Mouse (Mus musculus) midbrain, embryonic 14.5 days (tissue): ENCODE measurements around the gene Sema7a. TPM values are rescaled to one million over a fixed set of nuclear protein-coding genes. Genes with fewer than 3 reads are reported as not detected.

Experiments
- ATAC-seq: fragments of 200-750 bp; cut with Nextera tagmentation; 2 replicates; pipeline ENCODE4 v1.8.0; 2017; ENCODE audit warnings: moderate number of reproducible peaks, moderate library complexity; ENCODE audit not compliant: low FRiP score, low TSS enrichment
- DNase-seq: peaks from one replicate; pipeline ENCODE4 v3.0.0-alpha.2; 2015
- H3K27ac ChIP-seq: fragments of 300-500 bp; sonication (generic); replicated peaks from 2 replicates; pipeline ENCODE4 v1.5.1; 2014; ENCODE audit warnings: mild to moderate bottlenecking, low read depth, low read length, moderate library complexity
- H3K27me3 ChIP-seq: fragments of 300-500 bp; sonication (generic); 2 replicates; pipeline ENCODE4 v1.6.1; 2014; ENCODE audit warnings: low read length, control low read depth, mixed read lengths; ENCODE audit not compliant: control insufficient read depth, insufficient read depth
- H3K36me3 ChIP-seq: fragments of 300-500 bp; sonication (generic); 2 replicates; pipeline ENCODE4 v1.6.1; 2014; ENCODE audit warnings: low read length, control low read depth; ENCODE audit not compliant: control insufficient read depth, insufficient read depth
- H3K4me1 ChIP-seq: fragments of 300-500 bp; sonication (generic); 2 replicates; pipeline ENCODE4 v1.6.1; 2014; ENCODE audit warnings: mild to moderate bottlenecking, antibody characterized with exemption, low read length, control low read depth; ENCODE audit not compliant: control insufficient read depth, insufficient read depth
- H3K4me2 ChIP-seq: fragments of 300-500 bp; sonication (generic); 2 replicates; pipeline ENCODE4 v1.6.1; 2014; ENCODE audit warnings: mild to moderate bottlenecking, low read length, moderate library complexity
- H3K4me3 ChIP-seq: fragments of 300-500 bp; sonication (generic); replicated peaks from 2 replicates; pipeline ENCODE4 v1.5.1; 2014; ENCODE audit warnings: low read depth, low read length
- H3K9ac ChIP-seq: fragments of 300-500 bp; sonication (generic); replicated peaks from 2 replicates; pipeline ENCODE4 v1.6.1; 2014; ENCODE audit warnings: mild to moderate bottlenecking, low read length, moderate library complexity
- H3K9me3 ChIP-seq: fragments of 300-500 bp; sonication (generic); 2 replicates; pipeline ENCODE4 v1.6.1; 2016; ENCODE audit warnings: low read length, control low read depth, mixed read lengths; ENCODE audit not compliant: control insufficient read depth
- WGBS: fragments of 180-500 bp; shearing (Covaris S2); extraction: QIAGEN DNeasy Blood & Tissue Kit; methylation state at CpG from one replicate; pipeline ENCODE4 v1.1.7; 2014; 5-methylcytosine and 5-hydroxymethylcytosine counted together
- polyA plus RNA-seq: library from polyadenylated mRNA; unstranded; fragments of >200 nt; fragmentation: Nextera tagmentation; extraction: Ambion mirVana; gene quantifications from 2 replicates; pipeline ENCODE4 v1.2.1, GENCODE M21; 2014

Gene Sema7a
- polyA plus RNA-seq, 1 experiment from 2014 or later: 3.7 TPM

- Histone ChIP-seq H3K27me3 (no peaks in the 10 kb centered on the region), H3K4me2 (no peak overlapping the region), H3K36me3 (peaks cover 46% of the 10 kb centered on the region), H3K4me3 (no peak overlapping the region), H3K4me1 (0 out of 2 replicates have a peak, but pooled peaks cover 3% of the 10 kb centered on the region), H3K27ac (no peak overlapping the region), H3K9me3 (no peaks in the 10 kb centered on the region), H3K9ac (no peak overlapping the region)
- ATAC-seq (no peak), DNase-seq (no peak)
- WGBS: 72% methylated on average over 17 of the region's 17 CpGs
These were observed 22.2 kb downstream of the Sema7a start for GRCm38 (mm10) chr9:57961863-57962778.

GRCm38 (mm10) chr9:57963249-57963997 lies 23.5 kb downstream of the Sema7a start:
- no peaks in the 10 kb centered on the region for H3K27me3 ChIP-seq
- H3K9me3 ChIP-seq: no peaks in the 10 kb centered on the region
- WGBS: 88% methylated on average over 4 of the region's 4 CpGs
- no peak overlapping the region for H3K4me2 ChIP-seq
- peaks cover 36% of the 10 kb centered on the region for H3K36me3 ChIP-seq
- no peak overlapping the region for H3K9ac ChIP-seq
- ATAC-seq: no peak
- DNase-seq: no peak
- H3K27ac ChIP-seq: no peak overlapping the region
- H3K4me1 ChIP-seq: 0 out of 2 replicates have a peak, but pooled peaks cover 3% of the 10 kb centered on the region
- H3K4me3 ChIP-seq: no peak overlapping the region

DNA sequence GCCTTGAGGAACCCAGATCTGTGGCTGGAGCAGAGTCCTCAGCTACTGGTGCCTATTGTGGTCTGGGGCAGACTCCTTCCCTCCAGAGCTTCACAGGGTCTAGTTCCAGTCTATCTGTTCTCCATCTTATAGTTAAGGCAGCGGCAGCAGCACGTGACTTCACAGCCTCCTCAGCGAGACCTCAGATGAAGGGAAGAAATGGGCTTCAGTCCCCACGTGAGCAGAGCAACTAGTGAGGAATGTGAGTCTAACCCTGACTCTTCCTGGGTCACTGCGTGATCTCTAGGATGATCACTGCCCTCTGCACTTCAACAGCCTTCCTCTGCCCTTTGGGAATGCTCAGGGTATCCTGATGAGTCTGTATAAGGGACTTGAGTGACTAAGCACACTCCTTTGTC lies 24.1 kb downstream of the Sema7a start:
- peaks cover 34% of the 10 kb centered on the region for H3K36me3 ChIP-seq
- DNase-seq (no peak), ATAC-seq (no peak)
- no peaks in the 10 kb centered on the region for H3K9me3 ChIP-seq
- no peak overlapping the region for H3K4me3 ChIP-seq
- no peak overlapping the region for H3K4me2 ChIP-seq
- no peak overlapping the region for H3K27ac ChIP-seq
- WGBS: 61% methylated on average over 5 of the region's 5 CpGs
- 0 out of 2 replicates have a peak, but pooled peaks cover 3% of the 10 kb centered on the region for H3K4me1 ChIP-seq
- H3K27me3 ChIP-seq: no peaks in the 10 kb centered on the region
- H3K9ac ChIP-seq: no peak overlapping the region

GRCm38 (mm10) chr9:57964528-57965250 lies 24.8 kb downstream of the Sema7a start:
- no peak overlapping the region for H3K27ac ChIP-seq
- WGBS: 64% methylated on average over 6 of the region's 6 CpGs
- no peaks in the 10 kb centered on the region for H3K27me3 ChIP-seq

GRCm38 (mm10) chr9:57965281-57966185 lies 25.6 kb downstream of the Sema7a start:
- Histone ChIP-seq H3K4me2 (no peak overlapping the region), H3K4me3 (no peak overlapping the region), H3K36me3 (peaks cover 21% of the 10 kb centered on the region), H3K9me3 (no peaks in the 10 kb centered on the region), H3K4me1 (0 out of 2 replicates have a peak, but pooled peaks cover 3% of the 10 kb centered on the region), H3K27ac (no peak overlapping the region), H3K27me3 (no peaks in the 10 kb centered on the region), H3K9ac (no peak overlapping the region)
- WGBS: 75% methylated on average over 12 of the region's 12 CpGs
- DNase-seq: no peak
- no peak for ATAC-seq

More at GRCm38 (mm10) chr9:57964528-57965250, 24.8 kb downstream of the Sema7a start:
- H3K36me3 ChIP-seq: peaks cover 29% of the 10 kb centered on the region
- no peak for DNase-seq
- ATAC-seq: no peak
- H3K4me2 ChIP-seq: no peak overlapping the region
- H3K4me1 ChIP-seq: 0 out of 2 replicates have a peak, but pooled peaks cover 3% of the 10 kb centered on the region
- H3K9ac ChIP-seq: no peak overlapping the region
- H3K4me3 ChIP-seq: no peak overlapping the region
- no peaks in the 10 kb centered on the region for H3K9me3 ChIP-seq

- DNase-seq (no peak), ATAC-seq (no peak)
These were observed 27.5 kb downstream of the Sema7a start for GRCm38 (mm10) chr9:57967237-57967960.

GRCm38 (mm10) chr9:57968166-57968771 lies 28.4 kb downstream of the Sema7a start:
- no peak for DNase-seq
- WGBS: 91% methylated on average over 9 of the region's 9 CpGs
- Histone ChIP-seq H3K9ac (no peak overlapping the region), H3K27me3 (no peaks in the 10 kb centered on the region), H3K4me2 (no peak overlapping the region), H3K9me3 (no peaks in the 10 kb centered on the region), H3K36me3 (no peaks in the 10 kb centered on the region), H3K4me1 (0 out of 2 replicates have a peak, but pooled peaks cover 3% of the 10 kb centered on the region), H3K27ac (no peak overlapping the region), H3K4me3 (no peak overlapping the region)
- no peak for ATAC-seq

More at GRCm38 (mm10) chr9:57967237-57967960, 27.5 kb downstream of the Sema7a start:
- no peak overlapping the region for H3K4me3 ChIP-seq
- no peak overlapping the region for H3K4me2 ChIP-seq
- H3K27ac ChIP-seq: no peak overlapping the region
- H3K9me3 ChIP-seq: no peaks in the 10 kb centered on the region
- no peak overlapping the region for H3K9ac ChIP-seq
- H3K27me3 ChIP-seq: no peaks in the 10 kb centered on the region
- H3K36me3 ChIP-seq: 0 out of 2 replicates have a peak, but pooled peaks cover 4% of the 10 kb centered on the region
- 0 out of 2 replicates have a peak, but pooled peaks cover 3% of the 10 kb centered on the region for H3K4me1 ChIP-seq
- 81% methylated on average over 14 of the region's 14 CpGs for WGBS
